Mouse (Mus musculus): Measurements from ENCODE around the gene Ngdn. TPM values are rescaled to one million over a fixed set of nuclear protein-coding genes. Genes with fewer than 3 reads are reported as not detected.
"Not testable (repeated sequence)": the region's sequence is repeated elsewhere in the genome, so short reads cannot be mapped to it uniquely, and the experiment has no call there.

Ngdn gene
- polyA plus RNA-seq, 1 experiment from 2014 or later, result 28.8 TPM

GRCm38 (mm10) chr14:54978664-54979063, 36.6 kb upstream of the Ngdn start:
- Histone ChIP-seq H3K4me1 (ENCODE audit: control insufficient read depth, low read depth, low read length) (no peaks in the 10 kb centered on the region), H3K9ac (ENCODE audit: low read depth, low read length) (no peak overlapping the region), H3K4me3 (ENCODE audit: low read depth, low read length) (no peak overlapping the region), H3K27ac (ENCODE audit: low read length) (no peak overlapping the region), H3K36me3 (ENCODE audit: control insufficient read depth, insufficient read depth) (no peaks in the 10 kb centered on the region), H3K27me3 (ENCODE audit: control insufficient read depth, insufficient read depth, low read depth, low read length) (no peaks in the 10 kb centered on the region), H3K4me2 (ENCODE audit: low read depth, low read length) (no peak overlapping the region), H3K9me3 (replicated peaks; ENCODE audit: control insufficient read depth, low read length) (no peaks in the 10 kb centered on the region)
- WGBS (ENCODE audit: insufficient replicate concordance), result 77% methylated on average over 8 of the region's 8 CpGs
- no peak for ATAC-seq (ENCODE audit: low read depth)

- no peak overlapping the region for H3K9ac ChIP-seq (ENCODE audit: low read depth, low read length)
- 78% methylated on average over 7 of the region's 7 CpGs for WGBS (ENCODE audit: insufficient replicate concordance)
- H3K4me2 ChIP-seq (ENCODE audit: low read depth, low read length), result no peak overlapping the region
- H3K27ac ChIP-seq (ENCODE audit: low read length), result no peak overlapping the region
- ATAC-seq (ENCODE audit: low read depth), result no peak
- H3K4me1 ChIP-seq (ENCODE audit: control insufficient read depth, low read depth, low read length), result no peaks in the 10 kb centered on the region
- H3K4me3 ChIP-seq (ENCODE audit: low read depth, low read length), result no peak overlapping the region
- no peaks in the 10 kb centered on the region for H3K27me3 ChIP-seq (ENCODE audit: control insufficient read depth, insufficient read depth, low read depth, low read length)
- H3K36me3 ChIP-seq (ENCODE audit: control insufficient read depth, insufficient read depth), result no peaks in the 10 kb centered on the region
- no peaks in the 10 kb centered on the region for H3K9me3 ChIP-seq (replicated peaks; ENCODE audit: control insufficient read depth, low read length)
Measured at GRCm38 (mm10) chr14:54981934-54982333, 33.3 kb upstream of the Ngdn start.

- not testable (repeated sequence) for H3K9me3 ChIP-seq (replicated peaks; ENCODE audit: control insufficient read depth, low read length); H3K4me3 ChIP-seq (ENCODE audit: low read depth, low read length); H3K9ac ChIP-seq (ENCODE audit: low read depth, low read length); ATAC-seq (ENCODE audit: low read depth); H3K36me3 ChIP-seq (ENCODE audit: control insufficient read depth, insufficient read depth); H3K4me1 ChIP-seq (ENCODE audit: control insufficient read depth, low read depth, low read length); H3K4me2 ChIP-seq (ENCODE audit: low read depth, low read length); H3K27me3 ChIP-seq (ENCODE audit: control insufficient read depth, insufficient read depth, low read depth, low read length); H3K27ac ChIP-seq (ENCODE audit: low read length)
- WGBS (ENCODE audit: insufficient replicate concordance), result 72% methylated on average over 9 of the region's 9 CpGs
Measured at GRCm38 (mm10) chr14:54988350-54988874, 26.8 kb upstream of the Ngdn start.

- Histone ChIP-seq H3K9me3 (replicated peaks; ENCODE audit: control insufficient read depth, low read length) (no peaks in the 10 kb centered on the region), H3K4me3 (ENCODE audit: low read depth, low read length) (no peak overlapping the region), H3K4me1 (ENCODE audit: control insufficient read depth, low read depth, low read length) (no peaks in the 10 kb centered on the region), H3K36me3 (ENCODE audit: control insufficient read depth, insufficient read depth) (no peaks in the 10 kb centered on the region), H3K27ac (ENCODE audit: low read length) (no peak overlapping the region), H3K4me2 (ENCODE audit: low read depth, low read length) (no peak overlapping the region), H3K9ac (ENCODE audit: low read depth, low read length) (no peak overlapping the region), H3K27me3 (ENCODE audit: control insufficient read depth, insufficient read depth, low read depth, low read length) (no peaks in the 10 kb centered on the region; the same call in 1 of the 2 replicates)
- 71% methylated on average over 13 of the region's 13 CpGs for WGBS (ENCODE audit: insufficient replicate concordance)
- no peak for ATAC-seq (ENCODE audit: low read depth)
Measured at GRCm38 (mm10) chr14:54988882-54989281, 26.4 kb upstream of the Ngdn start.

- Histone ChIP-seq H3K27ac (ENCODE audit: low read length) (no peak overlapping the region), H3K9ac (ENCODE audit: low read depth, low read length) (no peak overlapping the region), H3K4me2 (ENCODE audit: low read depth, low read length) (no peak overlapping the region), H3K36me3 (ENCODE audit: control insufficient read depth, insufficient read depth) (no peaks in the 10 kb centered on the region), H3K27me3 (ENCODE audit: control insufficient read depth, insufficient read depth, low read depth, low read length) (no peaks in the 10 kb centered on the region; the same call in 1 of the 2 replicates), H3K4me3 (ENCODE audit: low read depth, low read length) (no peak overlapping the region), H3K4me1 (ENCODE audit: control insufficient read depth, low read depth, low read length) (no peaks in the 10 kb centered on the region), H3K9me3 (replicated peaks; ENCODE audit: control insufficient read depth, low read length) (no peaks in the 10 kb centered on the region)
- no peak for ATAC-seq (ENCODE audit: low read depth)
- WGBS (ENCODE audit: insufficient replicate concordance), result 61% methylated on average over 8 of the region's 8 CpGs
Measured at GRCm38 (mm10) chr14:54989886-54990441, 25.3 kb upstream of the Ngdn start.

- H3K4me3 ChIP-seq (ENCODE audit: low read depth, low read length), result no peak overlapping the region
- 72% methylated on average over 10 of the region's 10 CpGs for WGBS (ENCODE audit: insufficient replicate concordance)
- no peaks in the 10 kb centered on the region for H3K9me3 ChIP-seq (replicated peaks; ENCODE audit: control insufficient read depth, low read length)
- no peak for ATAC-seq (ENCODE audit: low read depth)
- H3K9ac ChIP-seq (ENCODE audit: low read depth, low read length), result no peak overlapping the region
- no peak overlapping the region for H3K4me2 ChIP-seq (ENCODE audit: low read depth, low read length)
- H3K36me3 ChIP-seq (ENCODE audit: control insufficient read depth, insufficient read depth), result no peaks in the 10 kb centered on the region
- no peak overlapping the region for H3K27ac ChIP-seq (ENCODE audit: low read length)
- no peaks in the 10 kb centered on the region; the same call in 1 of the 2 replicates for H3K27me3 ChIP-seq (ENCODE audit: control insufficient read depth, insufficient read depth, low read depth, low read length)
- no peaks in the 10 kb centered on the region for H3K4me1 ChIP-seq (ENCODE audit: control insufficient read depth, low read depth, low read length)
Measured at GRCm38 (mm10) chr14:54992196-54992595, 23.1 kb upstream of the Ngdn start.

GRCm38 (mm10) chr14:54993636-54994035, 21.6 kb upstream of the Ngdn start:
- no peaks in the 10 kb centered on the region; the same call in 1 of the 2 replicates for H3K27me3 ChIP-seq (ENCODE audit: control insufficient read depth, insufficient read depth, low read depth, low read length)
- H3K36me3 ChIP-seq (ENCODE audit: control insufficient read depth, insufficient read depth), result no peaks in the 10 kb centered on the region
- no peak overlapping the region for H3K4me2 ChIP-seq (ENCODE audit: low read depth, low read length)
- H3K9me3 ChIP-seq (replicated peaks; ENCODE audit: control insufficient read depth, low read length), result no peaks in the 10 kb centered on the region
- ATAC-seq (ENCODE audit: low read depth), result no peak
- 41% methylated on average over 10 of the region's 10 CpGs for WGBS (ENCODE audit: insufficient replicate concordance)
- no peak overlapping the region for H3K27ac ChIP-seq (ENCODE audit: low read length)
- no peaks in the 10 kb centered on the region for H3K4me1 ChIP-seq (ENCODE audit: control insufficient read depth, low read depth, low read length)
- no peak overlapping the region for H3K9ac ChIP-seq (ENCODE audit: low read depth, low read length)
- no peak overlapping the region for H3K4me3 ChIP-seq (ENCODE audit: low read depth, low read length)

GRCm38 (mm10) chr14:54994136-54994868, 21.0 kb upstream of the Ngdn start, which contains the start of gene Myh7:
TSS of gene Myh7 (minus strand) at chr14:54994626.
- H3K27ac ChIP-seq (ENCODE audit: low read length), result no peak within 1 kb of the TSS
- no peaks in the 10 kb centered on the region; the same call in 1 of the 2 replicates for H3K27me3 ChIP-seq (ENCODE audit: control insufficient read depth, insufficient read depth, low read depth, low read length)
- H3K4me3 ChIP-seq (ENCODE audit: low read depth, low read length), result no peak within 1 kb of the TSS
- H3K4me2 ChIP-seq (ENCODE audit: low read depth, low read length), result no peak within 1 kb of the TSS
- H3K9me3 ChIP-seq (replicated peaks; ENCODE audit: control insufficient read depth, low read length), result no peaks in the 10 kb centered on the region
- no peaks in the 10 kb centered on the region for H3K36me3 ChIP-seq (ENCODE audit: control insufficient read depth, insufficient read depth)
- H3K4me1 ChIP-seq (ENCODE audit: control insufficient read depth, low read depth, low read length), result no peaks in the 10 kb centered on the region
- ATAC-seq (ENCODE audit: low read depth), result no peak
- 41% methylated on average over 11 of the region's 11 CpGs for WGBS (ENCODE audit: insufficient replicate concordance)
- H3K9ac ChIP-seq (ENCODE audit: low read depth, low read length), result no peak within 1 kb of the TSS

- no peaks in the 10 kb centered on the region; the same call in 1 of the 2 replicates for H3K27me3 ChIP-seq (ENCODE audit: control insufficient read depth, insufficient read depth, low read depth, low read length)
- H3K9me3 ChIP-seq (replicated peaks; ENCODE audit: control insufficient read depth, low read length), result no peaks in the 10 kb centered on the region
- no peak overlapping the region for H3K27ac ChIP-seq (ENCODE audit: low read length)
- no peaks in the 10 kb centered on the region for H3K36me3 ChIP-seq (ENCODE audit: control insufficient read depth, insufficient read depth)
- no peak overlapping the region for H3K4me3 ChIP-seq (ENCODE audit: low read depth, low read length)
- H3K4me2 ChIP-seq (ENCODE audit: low read depth, low read length), result no peak overlapping the region
- ATAC-seq (ENCODE audit: low read depth), result no peak
- no peaks in the 10 kb centered on the region for H3K4me1 ChIP-seq (ENCODE audit: control insufficient read depth, low read depth, low read length)
- no peak overlapping the region for H3K9ac ChIP-seq (ENCODE audit: low read depth, low read length)
Measured at GRCm38 (mm10) chr14:54994869-54995186, 20.4 kb upstream of the Ngdn start.
